Mouse (Mus musculus) heart, adult 8-10 months (tissue): ENCODE results near the gene Tmc2. TPM values are rescaled to one million over a fixed set of nuclear protein-coding genes. Genes with fewer than 3 reads are reported as not detected.

ENCODE experiments used
- DNase-seq: peaks from one replicate; pipeline ENCODE4 v3.0.0; 2022; ENCODE audit warnings: low spot score
- total RNA-seq, 4 experiments: library from RNA; stranded (reverse); gene quantifications; 2 replicates each; pipeline ENCODE4 v1.2.4; 2022

Gene Tmc2
- total RNA-seq, 4 experiments from 2014 or later = not detected

GRCm38 (mm10) chr2:130295331-130296133 is 100.5 kb downstream of the Tmc2 start:
- no peak for DNase-seq

- DNase-seq = no peak
Measured at GRCm38 (mm10) chr2:130296134-130296745, 101.2 kb downstream of the Tmc2 start.

GRCm38 (mm10) chr2:130297580-130297979 is 102.6 kb downstream of the Tmc2 start:
- DNase-seq = no peak

DNA sequence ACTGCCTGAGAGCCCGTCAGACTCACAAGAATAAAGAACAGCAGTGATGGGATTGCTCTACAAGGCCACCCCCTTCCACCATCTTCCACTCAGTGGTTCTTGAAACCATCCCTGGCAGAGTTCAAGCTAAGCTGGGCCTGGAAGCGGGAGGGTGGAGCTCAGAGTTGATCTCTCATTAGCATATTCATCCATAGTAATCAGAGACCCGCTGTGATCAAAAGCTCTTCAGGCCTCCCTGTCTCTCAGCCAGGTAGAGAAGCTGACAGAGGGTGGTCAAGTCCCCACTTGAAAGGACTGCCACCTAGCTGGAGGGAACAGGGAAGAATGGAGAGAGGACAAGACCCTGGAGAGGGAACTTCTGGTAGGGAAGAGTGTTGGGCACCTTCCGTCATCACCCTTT is 108.0 kb downstream of the Tmc2 start:
- no peak for DNase-seq

Other genes with a start within 250 kb of the Tmc2 start
- not detected for gene Tgm3, start 182.8 kb upstream of the Tmc2 start, total RNA-seq
- not detected for gene Tgm6, start 82.8 kb upstream of the Tmc2 start, total RNA-seq
- gene Snrpb, start 15.8 kb upstream of the Tmc2 start, total RNA-seq = 100 to 1,000 TPM; 111 to 128 (median 122) TPM
- 10 to 100 TPM; 25.5 to 44.1 (median 28.0) TPM for gene Nop56, start 79.2 kb downstream of the Tmc2 start, total RNA-seq
- 100 to 1,000 TPM; 719 to 848 (median 777) TPM for gene Idh3b, start 89.4 kb downstream of the Tmc2 start, total RNA-seq
- under 1 TPM; 0.20 to 0.78 (median 0.58) TPM for gene Ebf4, start 100.0 kb downstream of the Tmc2 start, total RNA-seq
- gene Cpxm1, start 202.4 kb downstream of the Tmc2 start, total RNA-seq = 1 to 10 TPM; 2.6 to 5.2 (median 3.8) TPM
- gene Gm28372, start 210.0 kb downstream of the Tmc2 start, total RNA-seq = not detected
- not detected for gene 1700020A23Rik, start 210.1 kb downstream of the Tmc2 start, total RNA-seq
- gene Tmem239, start 211.3 kb downstream of the Tmc2 start, total RNA-seq = not detected
- gene Vps16, start 229.1 kb downstream of the Tmc2 start, total RNA-seq = 10 to 100 TPM; 21.6 to 28.9 (median 24.7) TPM
- 1 to 10 TPM; 6.1 to 7.2 (median 6.5) TPM for gene Pced1a, start 229.5 kb downstream of the Tmc2 start, total RNA-seq